Mouse (Mus musculus): ENCODE results near the gene Brd4. TPM values are rescaled to one million over a fixed set of nuclear protein-coding genes. Genes with fewer than 3 reads are reported as not detected.

The Brd4 gene
- 55.5 and 58.4 TPM in 2 replicates for polyA plus RNA-seq (2015; fragmentation: Nextera tagmentation; extraction: Ambion mirVana)

- H3K4me2 ChIP-seq (ENCODE audit: low read length) = peak within 1 kb of the TSS; percentile 77
- ATAC-seq (replicated peaks; ENCODE audit: low FRiP score, low read depth) = peak; percentile 92
- no peaks in the 10 kb centered on the region for H3K27me3 ChIP-seq (ENCODE audit: insufficient read depth, low read length)
- no peaks in the 10 kb centered on the region for H3K36me3 ChIP-seq (ENCODE audit: insufficient read depth, low read length)
- H3K9ac ChIP-seq (ENCODE audit: low read depth, low read length) = peak within 1 kb of the TSS; percentile 99
- H3K4me1 ChIP-seq (replicated peaks; ENCODE audit: insufficient read depth, low read length) = peaks cover 6% of the 10 kb centered on the region; the same call in 1 of the 2 replicates
- peak; percentile 93 for DNase-seq (ENCODE audit: low spot score)
- H3K9me3 ChIP-seq (replicated peaks; ENCODE audit: low read length) = no peaks in the 10 kb centered on the region
- TF ChIP-seq CTCF (IDR thresholded peaks at IDR 0.05; ENCODE audit: low read depth) = no peak; the same call in 1 of the 2 replicates
- H3K4me3 ChIP-seq (replicated peaks; ENCODE audit: low read depth, low read length) = peak within 1 kb of the TSS; percentile 96
- WGBS = under 1% methylated on average over 66 of the region's 100 CpGs
- peak within 1 kb of the TSS; percentile 100 for H3K27ac ChIP-seq
Measured at GRCm38 (mm10) chr17:32284262-32285137, at the start of gene Brd4. Brd4 (minus strand) TSS chr17:32284722.

DNA sequence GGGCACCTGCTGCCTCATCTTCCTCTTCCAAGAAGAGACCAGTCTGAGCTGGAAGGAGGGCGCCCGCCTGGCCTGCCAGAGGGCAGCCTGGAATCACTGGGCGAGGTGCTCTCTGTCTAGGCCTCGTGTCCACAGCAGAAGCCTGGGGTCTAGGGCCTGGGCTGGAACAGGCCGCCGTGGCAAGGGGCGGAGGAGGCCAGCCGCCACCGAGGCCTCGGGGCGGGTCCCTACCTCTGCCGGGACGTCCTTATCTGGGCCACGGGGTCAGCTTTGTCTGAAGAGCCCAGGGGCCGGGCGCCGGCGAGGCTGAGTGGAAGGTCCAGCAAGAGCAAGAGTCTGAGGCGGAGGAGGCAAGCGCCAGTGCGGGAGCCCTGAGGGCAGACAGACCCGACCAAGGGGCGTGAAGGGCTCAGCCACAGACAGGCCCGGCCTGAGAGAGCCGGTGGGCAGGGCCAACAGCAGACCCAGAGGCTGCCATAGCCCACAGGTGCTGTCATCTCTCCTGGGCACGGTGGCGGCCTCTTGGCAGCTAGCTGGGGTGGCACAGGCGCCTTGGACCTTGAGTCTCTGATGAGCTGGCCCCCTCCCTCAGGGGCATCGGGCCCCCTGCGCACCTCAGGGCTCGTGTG lies 49.3 kb upstream of the Brd4 start:
- TF ChIP-seq CTCF (IDR thresholded peaks at IDR 0.05; ENCODE audit: low read depth) = no peak
- ATAC-seq (replicated peaks; ENCODE audit: low FRiP score, low read depth) (no peak; the same call in 1 of the 2 replicates), DNase-seq (ENCODE audit: low spot score) (no peak)
- no peak overlapping the region for H3K4me3 ChIP-seq (replicated peaks; ENCODE audit: low read depth, low read length)
- H3K27me3 ChIP-seq (ENCODE audit: insufficient read depth, low read length) = no peaks in the 10 kb centered on the region
- peaks cover 72% of the 10 kb centered on the region for H3K36me3 ChIP-seq (ENCODE audit: insufficient read depth, low read length)
- no peak overlapping the region for H3K27ac ChIP-seq
- WGBS = 88% methylated on average over 31 of the region's 31 CpGs
- no peaks in the 10 kb centered on the region for H3K4me1 ChIP-seq (replicated peaks; ENCODE audit: insufficient read depth, low read length)
- no peak overlapping the region for H3K4me2 ChIP-seq (ENCODE audit: low read length)
- no peak overlapping the region for H3K9ac ChIP-seq (ENCODE audit: low read depth, low read length)
- no peaks in the 10 kb centered on the region for H3K9me3 ChIP-seq (replicated peaks; ENCODE audit: low read length)

GRCm38 (mm10) chr17:32327501-32327900 lies 43.0 kb upstream of the Brd4 start:
- no peaks in the 10 kb centered on the region for H3K27me3 ChIP-seq (ENCODE audit: insufficient read depth, low read length)
- no peak overlapping the region for H3K9ac ChIP-seq (ENCODE audit: low read depth, low read length)

GRCm38 (mm10) chr17:32322809-32323208 lies 38.3 kb upstream of the Brd4 start:
- 0 out of 2 replicates have a peak, but pooled peaks cover 5% of the 10 kb centered on the region for H3K4me1 ChIP-seq (replicated peaks; ENCODE audit: insufficient read depth, low read length)
- no peak for TF ChIP-seq CTCF (IDR thresholded peaks at IDR 0.05; ENCODE audit: low read depth)
- no peak for ATAC-seq (replicated peaks; ENCODE audit: low FRiP score, low read depth)

More at GRCm38 (mm10) chr17:32327501-32327900, 43.0 kb upstream of the Brd4 start:
- Histone ChIP-seq H3K9me3 (replicated peaks; ENCODE audit: low read length) (no peaks in the 10 kb centered on the region), H3K4me3 (replicated peaks; ENCODE audit: low read depth, low read length) (no peak overlapping the region), H3K36me3 (ENCODE audit: insufficient read depth, low read length) (peaks cover 34% of the 10 kb centered on the region), H3K4me1 (replicated peaks; ENCODE audit: insufficient read depth, low read length) (no peaks in the 10 kb centered on the region), H3K4me2 (ENCODE audit: low read length) (no peak overlapping the region), H3K27ac (no peak overlapping the region)
- ATAC-seq (replicated peaks; ENCODE audit: low FRiP score, low read depth) (no peak), DNase-seq (ENCODE audit: low spot score) (no peak)
- TF ChIP-seq CTCF (IDR thresholded peaks at IDR 0.05; ENCODE audit: low read depth) = no peak

DNA sequence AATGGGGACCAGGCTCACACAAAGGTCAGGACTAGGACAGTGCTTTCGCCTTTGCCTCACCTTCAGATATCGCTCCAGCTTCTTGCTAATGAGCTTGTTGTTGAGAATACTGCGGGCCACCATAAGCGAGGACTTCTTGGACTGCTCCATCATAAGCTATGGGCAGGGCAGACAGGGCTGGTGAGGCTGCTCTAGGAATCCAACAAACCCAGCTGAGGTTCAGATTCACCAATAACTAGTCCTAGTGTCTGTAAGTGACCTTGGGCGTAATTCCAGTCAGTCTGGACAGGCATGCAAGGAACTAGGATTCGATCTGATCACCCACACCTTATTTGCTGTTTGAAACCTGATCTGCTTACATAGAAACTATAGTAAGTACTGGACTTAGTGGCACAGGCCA lies 37.3 kb upstream of the Brd4 start:
- peak overlapping the region; percentile 60 for H3K9ac ChIP-seq (ENCODE audit: low read depth, low read length)

More at GRCm38 (mm10) chr17:32322809-32323208, 38.3 kb upstream of the Brd4 start:
- WGBS = 91% methylated on average over 1 of the region's 1 CpGs
- H3K27me3 ChIP-seq (ENCODE audit: insufficient read depth, low read length) = no peaks in the 10 kb centered on the region
- peaks cover 10% of the 10 kb centered on the region; the same call in 1 of the 2 replicates for H3K36me3 ChIP-seq (ENCODE audit: insufficient read depth, low read length)
- DNase-seq (ENCODE audit: low spot score) = no peak
- no peak overlapping the region for H3K9ac ChIP-seq (ENCODE audit: low read depth, low read length)
- H3K4me2 ChIP-seq (ENCODE audit: low read length) = no peak overlapping the region
- H3K4me3 ChIP-seq (replicated peaks; ENCODE audit: low read depth, low read length) = no peak overlapping the region
- H3K9me3 ChIP-seq (replicated peaks; ENCODE audit: low read length) = no peaks in the 10 kb centered on the region
- no peak overlapping the region for H3K27ac ChIP-seq

DNA sequence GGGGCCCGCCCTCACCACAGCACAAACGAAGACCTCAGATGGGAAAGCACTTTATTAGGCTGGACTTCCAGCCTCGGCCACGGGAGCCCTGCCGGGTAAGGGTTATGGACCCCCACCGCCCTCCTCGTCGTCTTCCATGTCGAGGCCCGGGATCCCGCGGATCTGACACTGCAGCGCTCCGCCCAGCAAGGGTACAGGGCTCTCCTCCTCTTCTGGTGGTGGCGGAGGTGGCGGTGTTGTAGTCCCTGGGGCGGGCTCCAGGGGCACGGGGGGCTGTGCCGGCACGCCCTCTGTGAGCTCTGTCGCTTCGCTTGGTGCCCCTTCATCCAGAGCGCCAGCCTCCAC lies 36.8 kb upstream of the Brd4 start:
- DNase-seq (ENCODE audit: low spot score) = no peak

More for the DNA sequence above, 37.3 kb upstream of the Brd4 start:
- Histone ChIP-seq H3K4me1 (replicated peaks; ENCODE audit: insufficient read depth, low read length) (0 out of 2 replicates have a peak, but pooled peaks cover 5% of the 10 kb centered on the region), H3K27ac (peak overlapping the region; percentile 85), H3K36me3 (ENCODE audit: insufficient read depth, low read length) (peaks cover 14% of the 10 kb centered on the region), H3K4me2 (ENCODE audit: low read length) (peak overlapping the region; percentile 95), H3K4me3 (replicated peaks; ENCODE audit: low read depth, low read length) (peak overlapping the region; percentile 86), H3K27me3 (ENCODE audit: insufficient read depth, low read length) (no peaks in the 10 kb centered on the region), H3K9me3 (replicated peaks; ENCODE audit: low read length) (no peaks in the 10 kb centered on the region)
- DNase-seq (ENCODE audit: low spot score) (no peak), ATAC-seq (replicated peaks; ENCODE audit: low FRiP score, low read depth) (no peak)
- TF ChIP-seq CTCF (IDR thresholded peaks at IDR 0.05; ENCODE audit: low read depth) = no peak
- WGBS = 11% methylated on average over 6 of the region's 6 CpGs

More for the DNA sequence above, 36.8 kb upstream of the Brd4 start:
- Histone ChIP-seq H3K27me3 (ENCODE audit: insufficient read depth, low read length) (no peaks in the 10 kb centered on the region), H3K27ac (peak overlapping the region; percentile 85), H3K9ac (ENCODE audit: low read depth, low read length) (peak overlapping the region; percentile 60), H3K36me3 (ENCODE audit: insufficient read depth, low read length) (peaks cover 16% of the 10 kb centered on the region), H3K4me3 (replicated peaks; ENCODE audit: low read depth, low read length) (peak overlapping the region; percentile 86), H3K9me3 (replicated peaks; ENCODE audit: low read length) (no peaks in the 10 kb centered on the region), H3K4me2 (ENCODE audit: low read length) (peak overlapping the region; percentile 95), H3K4me1 (replicated peaks; ENCODE audit: insufficient read depth, low read length) (0 out of 2 replicates have a peak, but pooled peaks cover 5% of the 10 kb centered on the region)
- ATAC-seq (replicated peaks; ENCODE audit: low FRiP score, low read depth) = peak; percentile 67
- 0 out of 2 replicates have a peak, but pooled peaks have one; percentile 17 for TF ChIP-seq CTCF (IDR thresholded peaks at IDR 0.05; ENCODE audit: low read depth)
- 1% methylated on average over 23 of the region's 23 CpGs for WGBS
